Mouse (Mus musculus) intestine, embryonic 15.5 days (tissue): ENCODE results near the gene Olfr354. TPM values are rescaled to one million over a fixed set of nuclear protein-coding genes. Genes with fewer than 3 reads are reported as not detected.

Source experiments
- ATAC-seq: fragments of 200-750 bp; cut with Nextera tagmentation; 2 replicates; pipeline ENCODE4 v1.8.0; 2017; ENCODE audit warnings: moderate TSS enrichment, moderate library complexity
- H3K27ac ChIP-seq: fragments of 300-500 bp; sonication (generic); 2 replicates; pipeline ENCODE4 v1.5.1; 2015; ENCODE audit warnings: mild to moderate bottlenecking, inconsistent platforms
- H3K27me3 ChIP-seq: fragments of 300-500 bp; sonication (generic); replicated peaks from 2 replicates; pipeline ENCODE4 v1.6.1; 2015; ENCODE audit warnings: inconsistent platforms
- H3K36me3 ChIP-seq: fragments of 300-500 bp; sonication (generic); 2 replicates; pipeline ENCODE4 v1.6.1; 2015; ENCODE audit warnings: inconsistent platforms
- H3K4me1 ChIP-seq: fragments of 300-500 bp; sonication (generic); replicated peaks from 2 replicates; pipeline ENCODE4 v1.6.1; 2015; ENCODE audit warnings: inconsistent platforms
- H3K4me2 ChIP-seq: fragments of 300-500 bp; sonication (generic); replicated peaks from 2 replicates; pipeline ENCODE4 v1.6.1; 2015; ENCODE audit warnings: mild to moderate bottlenecking, inconsistent platforms
- H3K4me3 ChIP-seq: fragments of 300-500 bp; sonication (generic); replicated peaks from 2 replicates; pipeline ENCODE4 v1.5.1; 2015; ENCODE audit warnings: inconsistent platforms
- H3K9ac ChIP-seq: fragments of 300-500 bp; sonication (generic); 2 replicates; pipeline ENCODE4 v1.6.1; 2015; ENCODE audit warnings: inconsistent platforms
- H3K9me3 ChIP-seq: fragments of 300-500 bp; sonication (generic); 2 replicates; pipeline ENCODE4 v1.6.1; 2016; ENCODE audit warnings: inconsistent platforms
- WGBS: fragments of 180-500 bp; shearing (Covaris S2); methylation state at CpG from one replicate; pipeline ENCODE4 v1.1.7; 2015; 5-methylcytosine and 5-hydroxymethylcytosine counted together
- polyA plus RNA-seq: library from polyadenylated mRNA; unstranded; fragments of >200 nt; fragmentation: Nextera tagmentation; extraction: Ambion mirVana; gene quantifications from 2 replicates; pipeline ENCODE4 v1.2.1, GENCODE M21; 2015

Gene Olfr354
- polyA plus RNA-seq, result not detected in 2 replicates

GRCm38 (mm10) chr2:36905380-36905779 lies at the start of gene Olfr354:
Olfr354 (plus strand) TSS chr2:36905680.
- Histone ChIP-seq H3K27me3 (no peaks in the 10 kb centered on the region), H3K9me3 (no peaks in the 10 kb centered on the region), H3K4me2 (no peak within 1 kb of the TSS), H3K27ac (no peak within 1 kb of the TSS), H3K4me3 (no peak within 1 kb of the TSS), H3K4me1 (no peaks in the 10 kb centered on the region), H3K9ac (no peak within 1 kb of the TSS), H3K36me3 (no peaks in the 10 kb centered on the region)
- no peak for ATAC-seq

DNA sequence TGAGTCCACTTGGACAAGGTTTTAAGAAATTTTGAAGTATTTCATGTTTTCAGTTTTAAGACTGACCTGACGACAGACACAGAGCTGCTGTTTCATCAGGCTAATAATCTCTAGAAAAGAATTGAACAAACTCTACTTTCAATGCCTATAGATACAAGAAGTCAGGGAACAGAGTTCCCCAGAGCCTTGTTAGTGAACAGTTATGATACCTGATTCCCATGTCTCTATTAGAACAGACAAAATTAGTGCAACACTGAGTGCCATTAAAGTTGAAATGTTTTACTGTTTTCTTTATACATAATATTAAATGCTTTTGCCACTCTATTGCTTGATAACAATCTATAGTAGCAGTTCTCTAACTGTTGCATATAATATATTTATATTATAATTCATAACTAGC lies 42.9 kb upstream of the Olfr354 start, which contains the start of gene Olfr351:
Olfr351 (minus strand) TSS at position 101 of the 400 bp plus-strand sequence.
- 73% methylated on average over 1 of the region's 1 CpGs for WGBS
- H3K27me3 ChIP-seq, result no peaks in the 10 kb centered on the region
- H3K36me3 ChIP-seq, result no peaks in the 10 kb centered on the region
- no peak within 1 kb of the TSS for H3K27ac ChIP-seq
- H3K9me3 ChIP-seq, result no peaks in the 10 kb centered on the region
- ATAC-seq, result no peak
- H3K9ac ChIP-seq, result no peak within 1 kb of the TSS
- no peaks in the 10 kb centered on the region for H3K4me1 ChIP-seq
- no peak within 1 kb of the TSS for H3K4me3 ChIP-seq
- no peak within 1 kb of the TSS for H3K4me2 ChIP-seq

GRCm38 (mm10) chr2:36868160-36868559 lies 37.3 kb upstream of the Olfr354 start, which contains the start of gene Olfr352:
Olfr352 (plus strand) TSS chr2:36868460.
- Histone ChIP-seq H3K4me2 (no peak within 1 kb of the TSS), H3K27ac (no peak within 1 kb of the TSS), H3K9ac (no peak within 1 kb of the TSS), H3K9me3 (no peaks in the 10 kb centered on the region), H3K36me3 (no peaks in the 10 kb centered on the region), H3K4me1 (no peaks in the 10 kb centered on the region), H3K27me3 (no peaks in the 10 kb centered on the region), H3K4me3 (no peak within 1 kb of the TSS)
- WGBS, result 83% methylated on average over 1 of the region's 1 CpGs
- ATAC-seq, result no peak

GRCm38 (mm10) chr2:36892836-36893235 lies 12.6 kb upstream of the Olfr354 start, which contains the start of gene Olfr353:
Olfr353 (minus strand) TSS chr2:36892936.
- Histone ChIP-seq H3K27ac (no peak within 1 kb of the TSS), H3K36me3 (no peaks in the 10 kb centered on the region), H3K4me3 (no peak within 1 kb of the TSS), H3K4me2 (no peak within 1 kb of the TSS), H3K4me1 (no peaks in the 10 kb centered on the region), H3K27me3 (no peaks in the 10 kb centered on the region), H3K9ac (no peak within 1 kb of the TSS), H3K9me3 (no peaks in the 10 kb centered on the region)
- ATAC-seq, result no peak

- no peak overlapping the region for H3K9ac ChIP-seq
- no peaks in the 10 kb centered on the region for H3K4me1 ChIP-seq
- no peak overlapping the region for H3K4me3 ChIP-seq
- no peak for ATAC-seq
- H3K27me3 ChIP-seq, result no peaks in the 10 kb centered on the region
- no peaks in the 10 kb centered on the region for H3K9me3 ChIP-seq
- H3K4me2 ChIP-seq, result no peak overlapping the region
- H3K36me3 ChIP-seq, result no peaks in the 10 kb centered on the region
- no peak overlapping the region for H3K27ac ChIP-seq
These were observed 8.4 kb upstream of the Olfr354 start for GRCm38 (mm10) chr2:36897114-36897513.

DNA sequence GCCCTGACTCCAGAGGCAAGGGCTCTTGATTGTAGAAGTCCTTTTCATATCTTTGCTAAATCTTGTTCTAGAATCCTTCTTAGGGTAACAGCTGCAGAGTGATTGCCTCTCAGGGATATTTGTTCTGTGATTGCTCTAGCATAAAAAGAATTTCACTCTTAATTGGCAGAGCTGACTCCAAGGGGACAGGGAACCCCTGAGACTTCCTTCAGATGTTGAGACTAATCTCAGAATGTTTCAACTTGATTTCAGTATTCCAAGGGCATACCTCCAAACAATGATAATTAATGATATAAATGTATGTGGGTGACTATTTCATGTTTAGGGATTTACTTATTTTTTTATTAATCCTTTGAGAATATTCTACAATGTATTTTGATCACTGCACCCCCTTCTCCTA lies 23.3 kb downstream of the Olfr354 start, which contains the start of gene Olfr355:
Olfr355 (minus strand) TSS at position 101 of the 400 bp plus-strand sequence.
- no peak within 1 kb of the TSS for H3K4me2 ChIP-seq
- no peak within 1 kb of the TSS for H3K27ac ChIP-seq
- no peaks in the 10 kb centered on the region for H3K36me3 ChIP-seq
- ATAC-seq, result no peak
- no peak within 1 kb of the TSS for H3K9ac ChIP-seq
- H3K9me3 ChIP-seq, result no peaks in the 10 kb centered on the region
- H3K27me3 ChIP-seq, result no peaks in the 10 kb centered on the region
- H3K4me1 ChIP-seq, result no peaks in the 10 kb centered on the region
- H3K4me3 ChIP-seq, result no peak within 1 kb of the TSS

GRCm38 (mm10) chr2:36936821-36937220 lies 31.3 kb downstream of the Olfr354 start, which contains the start of gene Olfr356:
Olfr356 (plus strand) TSS chr2:36937121.
- ATAC-seq, result no peak
- H3K4me3 ChIP-seq, result no peak within 1 kb of the TSS
- no peak within 1 kb of the TSS for H3K27ac ChIP-seq
- no peak within 1 kb of the TSS for H3K4me2 ChIP-seq
- H3K27me3 ChIP-seq, result no peaks in the 10 kb centered on the region
- no peaks in the 10 kb centered on the region for H3K9me3 ChIP-seq
- H3K36me3 ChIP-seq, result no peaks in the 10 kb centered on the region
- H3K4me1 ChIP-seq, result no peaks in the 10 kb centered on the region
- H3K9ac ChIP-seq, result no peak within 1 kb of the TSS
- WGBS, result 90% methylated on average over 2 of the region's 2 CpGs

Other genes with a start within 250 kb of the Olfr354 start
- gene Olfr346, start 219.9 kb upstream of the Olfr354 start, polyA plus RNA-seq, result not detected in 2 replicates
- gene Olfr347, start 173.8 kb upstream of the Olfr354 start, polyA plus RNA-seq, result not detected in 2 replicates
- not detected in 2 replicates for gene Olfr348, start 121.4 kb upstream of the Olfr354 start, polyA plus RNA-seq
- not detected in 2 replicates for gene Olfr50, start 115.1 kb upstream of the Olfr354 start, polyA plus RNA-seq
- gene Olfr3, start 88.6 kb upstream of the Olfr354 start, polyA plus RNA-seq, result not detected in 2 replicates
- gene Olfr350, start 59.4 kb upstream of the Olfr354 start, polyA plus RNA-seq, result not detected in 2 replicates
- gene Olfr351, start 43.0 kb upstream of the Olfr354 start, polyA plus RNA-seq, result not detected in 2 replicates
- gene Olfr352, start 37.2 kb upstream of the Olfr354 start, polyA plus RNA-seq, result not detected in 2 replicates
- gene Olfr353, start 12.7 kb upstream of the Olfr354 start, polyA plus RNA-seq, result not detected in 2 replicates
- not detected in 2 replicates for gene Olfr355, start 23.2 kb downstream of the Olfr354 start, polyA plus RNA-seq
- not detected in 2 replicates for gene Olfr356, start 31.4 kb downstream of the Olfr354 start, polyA plus RNA-seq
- not detected in 2 replicates for gene Olfr357, start 88.1 kb downstream of the Olfr354 start, polyA plus RNA-seq
- not detected in 2 replicates for gene Olfr358, start 103.7 kb downstream of the Olfr354 start, polyA plus RNA-seq
- not detected in 2 replicates for gene Olfr360, start 160.1 kb downstream of the Olfr354 start, polyA plus RNA-seq
- gene Olfr361, start 183.6 kb downstream of the Olfr354 start, polyA plus RNA-seq, result not detected in 2 replicates
- not detected in 2 replicates for gene Olfr362, start 212.2 kb downstream of the Olfr354 start, polyA plus RNA-seq
- not detected in 2 replicates for gene Olfr364-ps1, start 233.6 kb downstream of the Olfr354 start, polyA plus RNA-seq